In genomic region chr19:47325881-47326280, GRCm38 (mm10) we compare ENCODE assay signal across 9 mouse cellular contexts.
DNase-seq lines count a peak whose midpoint lies in the region; ATAC-seq and TF ChIP-seq lines count a peak whose summit lies in the region.
"Had no signal": no experiment of that assay in that cellular context is flagged by ENCODE, and none has a peak within 500 bp of the region (broad histone marks: within the 10 kb centered on the region; RNA-seq: fewer than 3 reads in every experiment).

No protein-coding gene starts in this region.

- H3K9ac ChIP-seq in limb, embryonic 15.5 days = no peak overlapping the region
- H3K9ac ChIP-seq in midbrain, embryonic 16.5 days (ENCODE audit: low read depth, low read length) = no peak overlapping the region

- H3K9me3 ChIP-seq in embryonic facial prominence, embryonic 10.5 days = no peaks in the 10 kb centered on the region
- no peaks in the 10 kb centered on the region for H3K9me3 ChIP-seq in limb, embryonic 15.5 days
- no peaks in the 10 kb centered on the region for H3K9me3 ChIP-seq in midbrain, embryonic 16.5 days (replicated peaks; ENCODE audit: control insufficient read depth, low read length, poor library complexity, severe bottlenecking)

- H3K27me3 ChIP-seq in cerebellum, adult 2 months (ENCODE audit: control insufficient read depth, insufficient read depth, low read length) = no peaks in the 10 kb centered on the region
- H3K27me3 ChIP-seq in embryonic facial prominence, embryonic 10.5 days (replicated peaks; ENCODE audit: low read depth, poor library complexity, severe bottlenecking) = no peaks in the 10 kb centered on the region
- no peaks in the 10 kb centered on the region for H3K27me3 ChIP-seq in limb, embryonic 15.5 days
- H3K27me3 ChIP-seq in midbrain, embryonic 16.5 days (ENCODE audit: control insufficient read depth, insufficient read depth, low read depth, low read length) = no peaks in the 10 kb centered on the region
- H3K27me3 ChIP-seq: Patski had no signal

- ATAC-seq in limb, embryonic 15.5 days (ENCODE audit: insufficient number of reproducible peaks, low FRiP score, low TSS enrichment, low read depth) = no peak
- ATAC-seq in midbrain, embryonic 16.5 days = no peak
- ATAC-seq: Patski had no signal

- DNase-seq in cerebellum, adult 2 months = peak in 1 of 2 experiments; percentile 47
- no peak for DNase-seq in cerebellum, postnatal 4 days (ENCODE audit: low spot score in 2 of 2)
- DNase-seq in left cerebral cortex, adult 2 months (ENCODE audit: extremely low spot score in 1 of 2, low spot score in 2 of 2) = peak in 1 of 2 experiments; percentile 46
- DNase-seq in left cerebral cortex, adult 11 months (ENCODE audit: low spot score) = no peak
- DNase-seq in embryonic facial prominence, embryonic 10.5 days (ENCODE audit: low spot score) = peak; percentile 54
- no peak for DNase-seq in ovary, postnatal 10 days (ENCODE audit: low spot score)

- no peak for TF ChIP-seq POLR2A in cerebellum, adult 2 months (IDR thresholded peaks at IDR 0.05; ENCODE audit: borderline replicate concordance, insufficient read depth, low read length)

- no peak overlapping the region for H3K4me2 ChIP-seq in limb, embryonic 15.5 days
- H3K4me2 ChIP-seq in midbrain, embryonic 16.5 days (ENCODE audit: low read length) = no peak overlapping the region

- TF ChIP-seq CTCF in cerebellum, adult 2 months (IDR thresholded peaks at IDR 0.05; ENCODE audit: borderline replicate concordance, insufficient read depth, low read depth, low read length) = peak; percentile 48; the same call in 1 of the 2 replicates
- peak; percentile 63 for TF ChIP-seq CTCF in left cerebral cortex, adult 2 months (IDR thresholded peaks at IDR 0.05)

- 57% methylated on average over 5 of the region's 5 CpGs for WGBS in cerebellum, adult 2 months
- 37% methylated on average over 5 of the region's 5 CpGs for WGBS in embryonic facial prominence, embryonic 10.5 days
- 48% methylated on average over 5 of the region's 5 CpGs for WGBS in limb, embryonic 15.5 days
- 32% methylated on average over 5 of the region's 5 CpGs for WGBS in midbrain, embryonic 16.5 days

- no peaks in the 10 kb centered on the region for H3K36me3 ChIP-seq in embryonic facial prominence, embryonic 10.5 days (replicated peaks)
- H3K36me3 ChIP-seq in limb, embryonic 15.5 days = no peaks in the 10 kb centered on the region
- H3K36me3 ChIP-seq in midbrain, embryonic 16.5 days (ENCODE audit: control insufficient read depth, insufficient read depth, low read length) = no peaks in the 10 kb centered on the region

- H3K27ac ChIP-seq in cerebellum, adult 2 months (ENCODE audit: insufficient read depth, low read length) = no peak overlapping the region
- no peak overlapping the region for H3K27ac ChIP-seq in left cerebral cortex, adult 2 months
- H3K27ac ChIP-seq in embryonic facial prominence, embryonic 10.5 days (replicated peaks) = peak overlapping the region; percentile 65
- H3K27ac ChIP-seq in limb, embryonic 15.5 days = 0 out of 2 replicates have a peak overlapping the region, but pooled peaks have one; percentile 17
- no peak overlapping the region for H3K27ac ChIP-seq in midbrain, embryonic 16.5 days (ENCODE audit: low read length)

- intact Hi-C loops in left cerebral cortex, adult 2 months (cut with DNase I) = no loop called here

- no peak overlapping the region for H3K4me3 ChIP-seq in cerebellum, adult 2 months (replicated peaks; ENCODE audit: insufficient read depth, low read depth, low read length)
- H3K4me3 ChIP-seq in left cerebral cortex, adult 2 months = no peak overlapping the region
- H3K4me3 ChIP-seq in embryonic facial prominence, embryonic 10.5 days = no peak overlapping the region
- H3K4me3 ChIP-seq in limb, embryonic 15.5 days = no peak overlapping the region
- H3K4me3 ChIP-seq in midbrain, embryonic 16.5 days (ENCODE audit: low read depth, low read length) = no peak overlapping the region

- H3K4me1 ChIP-seq in cerebellum, adult 2 months (ENCODE audit: control insufficient read depth, insufficient read depth, low read length) = no peaks in the 10 kb centered on the region
- H3K4me1 ChIP-seq in embryonic facial prominence, embryonic 10.5 days = peaks cover 80% of the 10 kb centered on the region
- H3K4me1 ChIP-seq in limb, embryonic 15.5 days = peaks cover 71% of the 10 kb centered on the region
- peaks cover 12% of the 10 kb centered on the region; the same call in 1 of the 2 replicates for H3K4me1 ChIP-seq in midbrain, embryonic 16.5 days (ENCODE audit: control insufficient read depth, insufficient read depth, low read length)

Comparison
In these comparisons a context has a peak if more than half of its experiments do, and no peak if none do; other contexts are left out.
1. H3K27ac ChIP-seq: peak in embryonic facial prominence, embryonic 10.5 days (single experiment) and limb, embryonic 15.5 days (single experiment); none in cerebellum, adult 2 months (single experiment), left cerebral cortex, adult 2 months (single experiment) and midbrain, embryonic 16.5 days (single experiment).